Mouse (Mus musculus): Measurements from ENCODE around the gene Rem2. TPM values are rescaled to one million over a fixed set of nuclear protein-coding genes. Genes with fewer than 3 reads are reported as not detected.

Rem2 gene
- polyA plus RNA-seq, 1 experiment from 2014 or later: 0.59 TPM

GRCm38 (mm10) chr14:54463108-54463958 lies 12.6 kb upstream of the Rem2 start:
- H3K4me1 ChIP-seq (ENCODE audit: control insufficient read depth, insufficient read depth, low read length): peaks cover 8% of the 10 kb centered on the region
- no peak for ATAC-seq (replicated peaks; ENCODE audit: extremely low read depth, insufficient read depth, low FRiP score)
- no peaks in the 10 kb centered on the region for H3K9me3 ChIP-seq (replicated peaks; ENCODE audit: control insufficient read depth, low read length)
- WGBS: 10% methylated on average over 12 of the region's 12 CpGs
- peak overlapping the region; percentile 92 for H3K4me3 ChIP-seq (ENCODE audit: low read length)
- peak overlapping the region; percentile 87 for H3K9ac ChIP-seq (ENCODE audit: low read length)
- H3K27ac ChIP-seq (ENCODE audit: low read length): peak overlapping the region; percentile 90
- peak overlapping the region; percentile 88 for H3K4me2 ChIP-seq (ENCODE audit: low read depth, low read length)
- peaks cover 14% of the 10 kb centered on the region for H3K36me3 ChIP-seq (ENCODE audit: control insufficient read depth, insufficient read depth)
- no peaks in the 10 kb centered on the region for H3K27me3 ChIP-seq (ENCODE audit: control insufficient read depth, insufficient read depth, low read length)

- H3K4me3 ChIP-seq (ENCODE audit: low read length): peak within 1 kb of the TSS; percentile 92
- H3K27ac ChIP-seq (ENCODE audit: low read length): peak within 1 kb of the TSS; percentile 90
- H3K4me2 ChIP-seq (ENCODE audit: low read depth, low read length): peak within 1 kb of the TSS; percentile 88
- WGBS: under 1% methylated on average over 35 of the region's 35 CpGs
- ATAC-seq (replicated peaks; ENCODE audit: extremely low read depth, insufficient read depth, low FRiP score): peak; percentile 89
- peak within 1 kb of the TSS; percentile 87 for H3K9ac ChIP-seq (ENCODE audit: low read length)
- peaks cover 20% of the 10 kb centered on the region for H3K36me3 ChIP-seq (ENCODE audit: control insufficient read depth, insufficient read depth)
- H3K9me3 ChIP-seq (replicated peaks; ENCODE audit: control insufficient read depth, low read length): no peaks in the 10 kb centered on the region
- H3K4me1 ChIP-seq (ENCODE audit: control insufficient read depth, insufficient read depth, low read length): peaks cover 8% of the 10 kb centered on the region
- H3K27me3 ChIP-seq (ENCODE audit: control insufficient read depth, insufficient read depth, low read length): no peaks in the 10 kb centered on the region
Measured at GRCm38 (mm10) chr14:54463959-54464292, 12.0 kb upstream of the Rem2 start, which contains the start of gene Lrp10. TSS of gene Lrp10 (plus strand) at chr14:54464137.

GRCm38 (mm10) chr14:54464293-54465005 lies 11.5 kb upstream of the Rem2 start:
- H3K27me3 ChIP-seq (ENCODE audit: control insufficient read depth, insufficient read depth, low read length): no peaks in the 10 kb centered on the region
- under 1% methylated on average over 57 of the region's 57 CpGs for WGBS
- ATAC-seq (replicated peaks; ENCODE audit: extremely low read depth, insufficient read depth, low FRiP score): peak; percentile 59

DNA sequence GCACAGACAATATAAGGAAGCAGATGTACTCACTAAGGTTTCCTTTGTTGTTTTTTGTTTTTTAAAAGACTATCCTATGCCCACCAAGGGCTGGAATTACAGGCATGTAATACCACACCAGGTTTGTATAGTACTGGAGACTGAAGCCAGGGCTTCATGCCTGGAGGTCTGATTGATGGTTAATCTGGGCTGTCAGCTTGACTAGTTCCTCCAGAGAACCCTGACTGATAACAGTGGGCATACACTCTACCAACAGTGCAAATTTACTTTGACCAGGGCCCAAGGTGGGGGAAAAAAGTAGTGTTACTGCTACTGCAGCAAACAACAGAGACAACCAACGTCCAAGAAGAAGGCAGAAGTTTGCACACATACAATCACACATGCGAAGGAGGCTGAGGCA lies 4.4 kb upstream of the Rem2 start:
- no peak for ATAC-seq (replicated peaks; ENCODE audit: extremely low read depth, insufficient read depth, low FRiP score)
- WGBS: 84% methylated on average over 2 of the region's 2 CpGs
- Histone ChIP-seq H3K27me3 (ENCODE audit: control insufficient read depth, insufficient read depth, low read length) (no peaks in the 10 kb centered on the region), H3K36me3 (ENCODE audit: control insufficient read depth, insufficient read depth) (peaks cover 31% of the 10 kb centered on the region), H3K9ac (ENCODE audit: low read length) (no peak overlapping the region), H3K4me1 (ENCODE audit: control insufficient read depth, insufficient read depth, low read length) (peaks cover 1% of the 10 kb centered on the region; the same call in 1 of the 2 replicates), H3K9me3 (replicated peaks; ENCODE audit: control insufficient read depth, low read length) (no peaks in the 10 kb centered on the region), H3K4me3 (ENCODE audit: low read length) (no peak overlapping the region), H3K27ac (ENCODE audit: low read length) (no peak overlapping the region), H3K4me2 (ENCODE audit: low read depth, low read length) (no peak overlapping the region)

More at GRCm38 (mm10) chr14:54464293-54465005, 11.5 kb upstream of the Rem2 start:
- Histone ChIP-seq H3K4me2 (ENCODE audit: low read depth, low read length) (peak overlapping the region; percentile 88), H3K27ac (ENCODE audit: low read length) (peak overlapping the region; percentile 90), H3K4me1 (ENCODE audit: control insufficient read depth, insufficient read depth, low read length) (peaks cover 8% of the 10 kb centered on the region), H3K4me3 (ENCODE audit: low read length) (peak overlapping the region; percentile 92), H3K9me3 (replicated peaks; ENCODE audit: control insufficient read depth, low read length) (no peaks in the 10 kb centered on the region), H3K36me3 (ENCODE audit: control insufficient read depth, insufficient read depth) (peaks cover 25% of the 10 kb centered on the region), H3K9ac (ENCODE audit: low read length) (peak overlapping the region; percentile 87)

DNA sequence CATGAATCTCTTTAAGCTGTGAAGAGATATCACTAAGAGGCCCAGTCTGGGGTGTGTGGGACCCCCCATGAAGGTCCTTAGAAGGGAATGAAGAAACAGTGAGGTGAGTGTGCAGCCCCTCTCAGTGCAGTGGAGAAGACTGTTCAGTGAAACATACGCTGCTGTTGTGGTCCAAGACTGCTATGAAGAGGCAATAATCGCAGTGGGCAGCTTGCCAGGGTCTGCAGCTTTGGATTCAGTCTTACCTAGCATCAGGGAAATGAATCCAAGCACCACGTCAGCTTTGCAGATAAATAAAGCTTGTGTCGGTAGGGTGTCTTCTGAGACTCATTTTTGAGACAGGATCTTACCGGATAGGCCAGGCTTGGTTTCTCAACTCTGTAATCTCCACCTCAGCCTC lies 3.2 kb upstream of the Rem2 start:
- H3K27me3 ChIP-seq (ENCODE audit: control insufficient read depth, insufficient read depth, low read length): 0 out of 2 replicates have a peak, but pooled peaks cover 4% of the 10 kb centered on the region
- ATAC-seq (replicated peaks; ENCODE audit: extremely low read depth, insufficient read depth, low FRiP score): no peak
- no peaks in the 10 kb centered on the region for H3K9me3 ChIP-seq (replicated peaks; ENCODE audit: control insufficient read depth, low read length)

GRCm38 (mm10) chr14:54474744-54475143 lies 1.2 kb upstream of the Rem2 start:
- Histone ChIP-seq H3K9ac (ENCODE audit: low read length) (no peak overlapping the region), H3K4me3 (ENCODE audit: low read length) (no peak overlapping the region), H3K4me1 (ENCODE audit: control insufficient read depth, insufficient read depth, low read length) (peaks cover 9% of the 10 kb centered on the region; the same call in 1 of the 2 replicates), H3K4me2 (ENCODE audit: low read depth, low read length) (no peak overlapping the region), H3K27me3 (ENCODE audit: control insufficient read depth, insufficient read depth, low read length) (0 out of 2 replicates have a peak, but pooled peaks cover 9% of the 10 kb centered on the region), H3K36me3 (ENCODE audit: control insufficient read depth, insufficient read depth) (peaks cover 9% of the 10 kb centered on the region), H3K27ac (ENCODE audit: low read length) (no peak overlapping the region), H3K9me3 (replicated peaks; ENCODE audit: control insufficient read depth, low read length) (no peaks in the 10 kb centered on the region)
- WGBS: 66% methylated on average over 5 of the region's 5 CpGs
- ATAC-seq (replicated peaks; ENCODE audit: extremely low read depth, insufficient read depth, low FRiP score): no peak

More for the DNA sequence above, 3.2 kb upstream of the Rem2 start:
- no peak overlapping the region for H3K9ac ChIP-seq (ENCODE audit: low read length)
- peaks cover 28% of the 10 kb centered on the region for H3K36me3 ChIP-seq (ENCODE audit: control insufficient read depth, insufficient read depth)
- WGBS: 47% methylated on average over 5 of the region's 5 CpGs
- no peak overlapping the region for H3K4me3 ChIP-seq (ENCODE audit: low read length)
- H3K4me1 ChIP-seq (ENCODE audit: control insufficient read depth, insufficient read depth, low read length): peaks cover 6% of the 10 kb centered on the region; the same call in 1 of the 2 replicates
- H3K4me2 ChIP-seq (ENCODE audit: low read depth, low read length): no peak overlapping the region
- H3K27ac ChIP-seq (ENCODE audit: low read length): no peak overlapping the region

- H3K27me3 ChIP-seq (ENCODE audit: control insufficient read depth, insufficient read depth, low read length): 0 out of 2 replicates have a peak, but pooled peaks cover 9% of the 10 kb centered on the region
- no peak overlapping the region for H3K4me3 ChIP-seq (ENCODE audit: low read length)
- no peaks in the 10 kb centered on the region for H3K36me3 ChIP-seq (ENCODE audit: control insufficient read depth, insufficient read depth)
- no peak overlapping the region for H3K4me2 ChIP-seq (ENCODE audit: low read depth, low read length)
- H3K27ac ChIP-seq (ENCODE audit: low read length): no peak overlapping the region
- no peaks in the 10 kb centered on the region for H3K9me3 ChIP-seq (replicated peaks; ENCODE audit: control insufficient read depth, low read length)
- H3K4me1 ChIP-seq (ENCODE audit: control insufficient read depth, insufficient read depth, low read length): peaks cover 9% of the 10 kb centered on the region; the same call in 1 of the 2 replicates
- H3K9ac ChIP-seq (ENCODE audit: low read length): no peak overlapping the region
- 83% methylated on average over 15 of the region's 15 CpGs for WGBS
- no peak for ATAC-seq (replicated peaks; ENCODE audit: extremely low read depth, insufficient read depth, low FRiP score)
Measured at GRCm38 (mm10) chr14:54477172-54477909, 1.4 kb downstream of the Rem2 start.

GRCm38 (mm10) chr14:54479451-54479920 lies 3.6 kb downstream of the Rem2 start:
- WGBS: 1% methylated on average over 40 of the region's 40 CpGs
- H3K9me3 ChIP-seq (replicated peaks; ENCODE audit: control insufficient read depth, low read length): 0 out of 2 replicates have a peak, but pooled peaks cover 2% of the 10 kb centered on the region
- ATAC-seq (replicated peaks; ENCODE audit: extremely low read depth, insufficient read depth, low FRiP score): peak; percentile 25; the same call in 1 of the 2 replicates
- peak overlapping the region; percentile 81 for H3K4me2 ChIP-seq (ENCODE audit: low read depth, low read length)
- H3K36me3 ChIP-seq (ENCODE audit: control insufficient read depth, insufficient read depth): no peaks in the 10 kb centered on the region
- peak overlapping the region; percentile 79 for H3K9ac ChIP-seq (ENCODE audit: low read length)
- H3K4me3 ChIP-seq (ENCODE audit: low read length): peak overlapping the region; percentile 63
- H3K4me1 ChIP-seq (ENCODE audit: control insufficient read depth, insufficient read depth, low read length): peaks cover 9% of the 10 kb centered on the region; the same call in 1 of the 2 replicates
- no peak overlapping the region for H3K27ac ChIP-seq (ENCODE audit: low read length)
- 0 out of 2 replicates have a peak, but pooled peaks cover 9% of the 10 kb centered on the region for H3K27me3 ChIP-seq (ENCODE audit: control insufficient read depth, insufficient read depth, low read length)
